Mouse (Mus musculus) neural tube, embryonic 11.5 days (tissue): ENCODE measurements around the gene Fgfr3. TPM values are rescaled to one million over a fixed set of nuclear protein-coding genes. Genes with fewer than 3 reads are reported as not detected.

Experiments
- ATAC-seq: fragments of 200-750 bp; cut with Nextera tagmentation; 2 replicates; pipeline ENCODE4 v1.8.0; 2017; ENCODE audit warnings: moderate number of reproducible peaks, mild to moderate bottlenecking, moderate TSS enrichment, moderate library complexity; ENCODE audit not compliant: insufficient read depth, low FRiP score, low TSS enrichment
- DNase-seq: peaks from one replicate; pipeline ENCODE4 v3.0.0-alpha.2; 2015; ENCODE audit warnings: low spot score
- H3K27ac ChIP-seq: fragments of 300-500 bp; sonication (generic); 2 replicates; pipeline ENCODE4 v1.5.1; 2014; ENCODE audit warnings: low read depth, mild to moderate bottlenecking, low read length
- H3K27me3 ChIP-seq: fragments of 300-500 bp; sonication (generic); 2 replicates; pipeline ENCODE4 v1.6.1; 2014; ENCODE audit warnings: mild to moderate bottlenecking, low read length, mixed read lengths; ENCODE audit not compliant: control insufficient read depth, insufficient read depth
- H3K36me3 ChIP-seq: fragments of 300-500 bp; sonication (generic); 2 replicates; pipeline ENCODE4 v1.6.1; 2014; ENCODE audit warnings: mild to moderate bottlenecking, low read length, moderate library complexity, mixed read lengths; ENCODE audit not compliant: control insufficient read depth, insufficient read depth
- H3K4me1 ChIP-seq: fragments of 300-500 bp; sonication (generic); 2 replicates; pipeline ENCODE4 v1.6.1; 2014; ENCODE audit warnings: low read length, mixed read lengths; ENCODE audit not compliant: control insufficient read depth, insufficient read depth
- H3K4me2 ChIP-seq: fragments of 300-500 bp; sonication (generic); 2 replicates; pipeline ENCODE4 v1.6.1; 2014; ENCODE audit warnings: low read depth, mild to moderate bottlenecking, moderate library complexity
- H3K4me3 ChIP-seq: fragments of 300-500 bp; sonication (generic); 2 replicates; pipeline ENCODE4 v1.5.1; 2014; ENCODE audit warnings: low read depth, low read length
- H3K9ac ChIP-seq: fragments of 300-500 bp; sonication (generic); 2 replicates; pipeline ENCODE4 v1.6.1; 2014; ENCODE audit warnings: mild to moderate bottlenecking, low read length
- H3K9me3 ChIP-seq: fragments of 300-500 bp; sonication (generic); 2 replicates; pipeline ENCODE4 v1.6.1; 2016; ENCODE audit warnings: low read length; ENCODE audit not compliant: control insufficient read depth
- WGBS: fragments of 180-500 bp; shearing (Covaris S2); extraction: QIAGEN DNeasy Blood & Tissue Kit; methylation state at CpG from one replicate; pipeline ENCODE4 v1.1.7; 2014; 5-methylcytosine and 5-hydroxymethylcytosine counted together
- polyA plus RNA-seq: library from polyadenylated mRNA; unstranded; fragments of >200 nt; fragmentation: Nextera tagmentation; extraction: Ambion mirVana; gene quantifications from 2 replicates; pipeline ENCODE4 v1.2.1, GENCODE M21; 2014

Gene Fgfr3
- polyA plus RNA-seq, 1 experiment from 2014 or later: 72.0 TPM

DNA sequence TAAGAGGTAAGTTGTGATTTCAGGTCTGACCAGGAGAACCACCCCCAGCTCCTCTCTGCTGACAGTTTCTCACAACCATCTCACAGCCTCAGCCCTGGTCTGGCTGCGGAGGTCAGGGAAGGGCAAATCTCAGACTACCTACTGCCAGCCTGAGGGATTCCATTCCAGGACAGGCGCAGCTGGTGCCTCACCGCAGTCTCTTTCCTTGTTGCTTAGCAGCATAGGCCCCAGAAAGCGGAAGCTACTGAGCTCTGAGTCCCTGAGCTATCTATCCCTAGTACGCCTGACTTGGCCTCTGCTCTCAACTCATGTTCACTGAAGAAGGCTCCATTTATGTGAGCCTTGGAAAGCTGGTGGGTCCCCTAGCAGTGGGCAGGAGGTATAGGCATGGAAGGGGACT is 3.0 kb upstream of the Fgfr3 start:
- Histone ChIP-seq H3K4me3 (no peak overlapping the region), H3K4me1 (peaks cover 11% of the 10 kb centered on the region), H3K27me3 (0 out of 2 replicates have a peak, but pooled peaks cover 4% of the 10 kb centered on the region), H3K27ac (no peak overlapping the region), H3K9me3 (no peaks in the 10 kb centered on the region), H3K9ac (no peak overlapping the region), H3K4me2 (no peak overlapping the region), H3K36me3 (no peaks in the 10 kb centered on the region)
- no peak for ATAC-seq
- DNase-seq: no peak
- WGBS: 68% methylated on average over 5 of the region's 5 CpGs

DNA sequence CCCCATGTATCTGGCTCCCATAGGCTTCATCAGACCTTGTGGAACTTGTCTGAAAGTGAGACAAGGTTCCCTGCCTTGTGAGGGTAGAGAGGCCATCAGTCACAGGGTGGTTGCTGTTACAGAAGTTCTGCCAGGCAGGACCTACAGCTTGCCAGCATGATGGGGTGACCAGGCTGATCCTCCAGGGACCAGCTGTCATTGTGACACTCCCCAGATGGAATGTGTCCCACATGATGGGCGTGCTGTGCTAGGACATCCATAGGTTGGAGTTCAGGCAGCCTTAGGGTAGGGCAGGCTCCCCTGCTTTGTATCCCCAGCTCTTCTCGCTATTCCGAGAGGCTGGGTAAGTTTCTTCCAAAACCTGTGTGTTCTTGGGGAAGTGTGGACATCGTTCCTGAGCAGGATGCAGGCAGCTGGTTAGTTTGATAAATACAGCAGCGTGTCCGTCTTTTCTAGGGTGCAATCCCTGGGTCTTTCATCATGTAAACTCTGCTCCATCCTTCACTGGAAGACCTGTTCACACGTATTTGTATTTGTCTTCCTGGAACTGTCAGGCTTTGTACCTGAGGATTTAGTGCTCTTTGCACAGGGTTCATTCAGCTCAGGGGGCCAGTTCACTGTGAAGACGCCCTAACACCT is 503 bp upstream of the Fgfr3 start:
- ATAC-seq: no peak
- DNase-seq: no peak
- 6% methylated on average over 8 of the region's 8 CpGs for WGBS
- Histone ChIP-seq H3K4me1 (peaks cover 23% of the 10 kb centered on the region), H3K4me3 (peak overlapping the region; percentile 90; the same call in 1 of the 2 replicates), H3K9ac (no peak overlapping the region), H3K4me2 (peak overlapping the region; percentile 95), H3K27ac (no peak overlapping the region), H3K36me3 (peaks cover 2% of the 10 kb centered on the region; the same call in 1 of the 2 replicates), H3K27me3 (peaks cover 11% of the 10 kb centered on the region; the same call in 1 of the 2 replicates), H3K9me3 (no peaks in the 10 kb centered on the region)

DNA sequence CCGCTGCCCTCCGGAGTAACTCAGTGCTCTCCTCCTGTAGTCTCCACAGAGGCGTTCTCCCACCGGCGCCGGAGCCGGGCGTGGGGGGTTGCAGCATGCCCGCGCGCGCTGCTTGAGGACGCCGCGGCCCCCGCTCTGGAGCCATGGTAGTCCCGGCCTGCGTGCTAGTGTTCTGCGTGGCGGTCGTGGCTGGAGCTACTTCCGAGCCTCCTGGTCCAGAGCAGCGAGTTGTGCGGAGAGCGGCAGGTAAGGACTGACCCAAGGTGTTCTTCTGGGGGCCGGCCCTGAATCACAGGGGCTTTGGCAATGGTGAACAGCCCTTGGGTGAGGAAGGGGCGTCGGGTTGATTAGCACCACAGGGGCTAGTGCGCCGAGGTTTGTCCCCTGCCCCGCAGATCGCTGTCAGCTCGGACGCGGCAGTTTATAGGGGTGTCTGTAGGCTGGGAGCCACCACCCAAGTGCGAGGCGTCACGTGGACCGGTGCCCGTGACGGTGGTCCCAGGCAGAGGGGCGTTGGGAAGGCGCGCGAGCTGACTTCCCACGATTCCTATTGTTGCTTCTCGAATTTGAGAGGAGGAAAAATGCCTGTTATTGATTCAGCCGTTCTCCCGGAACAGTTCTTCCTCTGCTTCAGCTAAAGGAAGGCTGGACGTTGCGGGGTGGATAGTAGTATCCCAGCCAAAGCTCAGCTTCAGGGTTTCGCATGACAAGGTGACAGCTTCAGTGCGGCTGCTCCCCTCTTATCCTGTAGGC is 968 bp downstream of the Fgfr3 start:
- H3K9ac ChIP-seq: peak overlapping the region; percentile 91
- peak overlapping the region; percentile 85 for H3K27ac ChIP-seq
- peaks cover 13% of the 10 kb centered on the region; the same call in 1 of the 2 replicates for H3K27me3 ChIP-seq
- peaks cover 2% of the 10 kb centered on the region; the same call in 1 of the 2 replicates for H3K36me3 ChIP-seq
- no peaks in the 10 kb centered on the region for H3K9me3 ChIP-seq
- ATAC-seq (no peak; the same call in 1 of the 2 replicates), DNase-seq (peak; percentile 49)
- peak overlapping the region; percentile 95 for H3K4me2 ChIP-seq
- peak overlapping the region; percentile 90 for H3K4me3 ChIP-seq
- WGBS: under 1% methylated on average over 50 of the region's 53 CpGs
- peaks cover 24% of the 10 kb centered on the region for H3K4me1 ChIP-seq

DNA sequence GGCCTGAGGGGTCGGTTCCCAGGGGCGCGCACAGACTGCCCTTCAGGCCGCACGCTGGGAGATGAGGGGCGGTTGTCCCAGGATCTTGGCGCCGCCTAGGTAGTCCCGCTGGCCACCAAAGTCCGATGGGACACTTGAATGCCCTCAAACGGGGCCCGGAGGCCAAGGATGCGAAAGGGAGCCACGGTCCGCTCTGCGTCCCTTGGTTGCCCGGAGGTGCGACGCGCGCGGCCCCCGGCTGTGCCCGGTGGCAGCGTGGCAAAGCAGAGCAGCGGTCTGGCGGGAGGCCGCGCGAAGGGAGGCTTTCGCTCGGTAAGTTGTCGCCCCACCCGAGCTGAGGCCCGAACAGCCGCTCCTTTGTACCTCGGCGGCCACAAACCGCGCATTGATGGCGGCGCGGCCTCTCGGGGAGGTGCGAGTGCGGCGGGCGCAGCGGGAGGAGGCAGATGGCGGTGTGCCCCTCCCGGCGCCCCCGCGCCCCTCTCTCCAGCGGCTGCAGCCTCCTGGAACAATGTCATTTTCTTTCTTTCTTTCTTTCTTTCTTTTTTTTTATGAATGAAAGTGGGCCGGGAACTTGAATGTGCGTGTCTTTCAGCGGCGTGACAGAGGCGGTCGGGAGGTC is 1.7 kb downstream of the Fgfr3 start:
- H3K9me3 ChIP-seq: no peaks in the 10 kb centered on the region
- H3K4me2 ChIP-seq: peak overlapping the region; percentile 95
- DNase-seq (peak; percentile 61), ATAC-seq (peak; percentile 21; the same call in 1 of the 2 replicates)
- peaks cover 2% of the 10 kb centered on the region; the same call in 1 of the 2 replicates for H3K36me3 ChIP-seq
- peak overlapping the region; percentile 85 for H3K27ac ChIP-seq
- peaks cover 13% of the 10 kb centered on the region; the same call in 1 of the 2 replicates for H3K27me3 ChIP-seq
- H3K4me1 ChIP-seq: peaks cover 24% of the 10 kb centered on the region
- WGBS: under 1% methylated on average over 55 of the region's 61 CpGs
- H3K4me3 ChIP-seq: peak overlapping the region; percentile 90
- peak overlapping the region; percentile 91 for H3K9ac ChIP-seq

DNA sequence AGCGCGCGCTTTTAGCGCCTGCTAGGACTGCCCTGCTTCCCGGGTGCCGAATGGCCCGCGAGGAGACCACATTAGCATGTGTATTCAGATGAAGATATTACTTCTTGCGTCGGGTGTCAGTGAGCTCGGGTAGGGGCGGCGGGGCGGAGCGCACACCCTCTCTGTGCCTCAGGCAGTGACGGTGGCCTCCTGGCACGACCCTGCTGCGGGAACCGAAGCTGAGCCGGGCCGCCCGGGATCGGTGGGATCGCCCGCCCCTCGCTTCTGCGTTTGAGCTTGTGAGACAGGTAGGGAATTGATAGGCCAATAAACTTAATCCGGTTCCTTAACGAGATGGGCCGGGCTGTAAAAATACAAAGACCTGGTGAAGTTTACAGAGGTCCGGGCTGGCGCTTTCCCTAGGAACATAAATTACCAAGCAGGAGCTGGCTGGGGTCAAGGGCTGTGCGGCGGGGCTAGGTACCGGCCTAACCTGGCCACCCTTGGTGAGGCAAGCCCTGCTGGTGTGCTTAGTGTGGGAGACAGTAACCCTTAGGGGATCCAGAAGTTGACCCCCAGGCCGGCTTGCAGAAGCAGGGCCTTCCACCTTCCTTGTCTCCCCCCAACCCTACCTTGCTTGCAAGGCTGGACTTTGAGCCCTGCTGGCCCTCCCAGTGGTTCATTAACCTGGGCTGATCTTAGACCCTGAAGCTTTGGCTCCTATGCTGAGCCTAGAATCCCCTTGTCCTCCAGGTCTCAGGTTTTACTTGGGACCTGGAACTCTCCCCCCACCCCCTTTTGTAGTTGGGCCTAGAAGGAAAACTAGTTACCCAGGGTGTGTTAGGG is 2.4 kb downstream of the Fgfr3 start:
- 1% methylated on average over 36 of the region's 36 CpGs for WGBS
- Histone ChIP-seq H3K36me3 (peaks cover 5% of the 10 kb centered on the region), H3K9ac (peak overlapping the region; percentile 91), H3K4me3 (peak overlapping the region; percentile 90), H3K27me3 (peaks cover 13% of the 10 kb centered on the region; the same call in 1 of the 2 replicates), H3K4me2 (peak overlapping the region; percentile 95), H3K4me1 (peaks cover 21% of the 10 kb centered on the region), H3K9me3 (no peaks in the 10 kb centered on the region), H3K27ac (peak overlapping the region; percentile 56)
- ATAC-seq (peak; percentile 43; the same call in 1 of the 2 replicates), DNase-seq (peak; percentile 82)

DNA sequence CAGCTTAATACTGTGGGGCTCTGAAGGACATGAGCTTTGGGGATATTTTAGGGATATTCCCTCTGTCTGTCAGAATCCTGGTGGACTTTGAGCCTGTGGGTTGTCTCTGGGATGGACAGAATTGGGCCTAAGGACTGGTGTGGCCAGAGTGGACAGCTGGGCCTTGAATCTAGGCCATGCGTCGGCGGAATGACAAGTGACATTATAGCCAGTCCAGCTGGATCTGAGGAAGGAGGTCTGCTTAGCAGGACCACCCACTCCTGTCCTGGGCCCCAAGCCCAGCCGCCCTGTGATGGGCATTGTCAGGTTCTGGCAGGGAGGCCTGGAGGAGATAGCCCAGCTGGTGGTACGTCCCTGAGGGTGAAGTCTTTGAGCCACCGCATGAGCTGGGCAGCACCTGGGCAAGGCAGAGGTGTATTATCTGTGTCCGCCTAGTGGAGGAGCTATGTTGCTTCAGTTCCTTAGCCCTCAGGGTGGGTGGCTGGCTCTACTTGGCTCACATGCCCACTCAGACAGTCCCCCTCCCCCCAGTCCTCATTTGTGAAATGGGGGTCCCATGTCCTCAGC is 4.7 kb downstream of the Fgfr3 start:
- H3K4me2 ChIP-seq: peak overlapping the region; percentile 95
- no peak for DNase-seq
- H3K4me3 ChIP-seq: no peak overlapping the region
- H3K9ac ChIP-seq: no peak overlapping the region
- 73% methylated on average over 7 of the region's 7 CpGs for WGBS
- peaks cover 13% of the 10 kb centered on the region; the same call in 1 of the 2 replicates for H3K27me3 ChIP-seq
- no peak for ATAC-seq
- H3K9me3 ChIP-seq: no peaks in the 10 kb centered on the region
- H3K36me3 ChIP-seq: peaks cover 12% of the 10 kb centered on the region
- no peak overlapping the region for H3K27ac ChIP-seq
- peaks cover 17% of the 10 kb centered on the region for H3K4me1 ChIP-seq

DNA sequence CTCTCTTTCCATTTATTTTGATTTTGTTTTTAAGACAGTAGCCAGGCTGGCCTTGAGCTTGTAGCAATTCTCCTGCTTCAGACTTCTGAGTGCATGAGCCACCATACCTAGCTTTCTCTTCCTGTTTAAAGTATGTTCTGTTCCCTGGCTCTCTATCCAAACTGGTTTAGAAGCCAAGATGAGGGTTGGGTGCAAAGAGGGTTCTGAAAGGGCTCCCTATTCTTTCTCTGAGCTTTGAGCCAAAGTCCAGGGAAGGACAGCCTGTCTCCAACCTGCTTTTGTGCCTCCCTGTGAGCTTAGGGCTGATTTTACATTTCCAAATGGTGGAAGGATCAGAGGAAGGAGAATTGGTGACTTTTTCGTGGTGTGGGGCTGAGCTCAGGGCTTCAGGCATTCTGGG is 5.4 kb downstream of the Fgfr3 start:
- Histone ChIP-seq H3K4me2 (no peak overlapping the region), H3K4me3 (no peak overlapping the region)
- no peak for ATAC-seq

DNA sequence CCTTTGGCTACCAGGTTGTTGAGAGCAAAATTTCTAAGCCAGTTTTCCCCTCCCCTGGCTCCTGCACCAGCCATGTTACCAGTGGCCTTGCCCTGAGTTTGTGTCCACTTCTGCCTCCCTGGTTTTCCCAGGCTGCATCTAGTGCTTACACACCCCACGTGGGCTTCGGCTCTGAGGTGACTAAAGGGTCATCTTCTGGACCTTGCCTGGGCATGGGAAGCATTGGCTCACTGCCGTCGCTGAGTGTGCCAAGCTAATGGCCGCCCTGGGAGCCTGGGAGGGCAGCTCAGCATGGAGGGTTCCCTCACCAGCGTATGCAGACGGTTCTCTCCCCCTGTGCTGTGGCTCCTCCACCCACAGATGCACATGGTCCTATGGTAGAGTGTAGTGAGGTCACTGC is 7.4 kb downstream of the Fgfr3 start:
- Histone ChIP-seq H3K27me3 (peaks cover 8% of the 10 kb centered on the region; the same call in 1 of the 2 replicates), H3K36me3 (peaks cover 17% of the 10 kb centered on the region), H3K4me2 (no peak overlapping the region), H3K9me3 (no peaks in the 10 kb centered on the region), H3K9ac (no peak overlapping the region; the same call in 1 of the 2 replicates), H3K4me3 (no peak overlapping the region), H3K4me1 (peaks cover 12% of the 10 kb centered on the region), H3K27ac (no peak overlapping the region)
- ATAC-seq (no peak), DNase-seq (no peak)
- WGBS: 82% methylated on average over 7 of the region's 7 CpGs

More for the DNA sequence above, 5.4 kb downstream of the Fgfr3 start:
- Histone ChIP-seq H3K9ac (no peak overlapping the region), H3K27me3 (peaks cover 13% of the 10 kb centered on the region; the same call in 1 of the 2 replicates), H3K36me3 (peaks cover 14% of the 10 kb centered on the region), H3K4me1 (peaks cover 17% of the 10 kb centered on the region), H3K27ac (no peak overlapping the region), H3K9me3 (no peaks in the 10 kb centered on the region)
- DNase-seq: no peak
- 81% methylated on average over 1 of the region's 1 CpGs for WGBS
